Mouse (Mus musculus) adrenal gland, adult 8-10 months (tissue): ENCODE results near the gene Slc25a51. TPM values are rescaled to one million over a fixed set of nuclear protein-coding genes. Genes with fewer than 3 reads are reported as not detected.
A peak's percentile ranks its signal among the peaks of the same experiment; 100 is the strongest.
"Not testable (repeated sequence)": the region's sequence is repeated elsewhere in the genome, so short reads cannot be mapped to it uniquely, and the experiment has no call there.

Experiments
- DNase-seq: peaks from one replicate; pipeline ENCODE4 v3.0.0; 2022
- total RNA-seq, 4 experiments: library from RNA; stranded (reverse); gene quantifications; 2 replicates each; pipeline ENCODE4 v1.2.4; 2022

Slc25a51 gene
- total RNA-seq, 4 experiments from 2014 or later, result 191 to 350 (median 261) TPM

DNA sequence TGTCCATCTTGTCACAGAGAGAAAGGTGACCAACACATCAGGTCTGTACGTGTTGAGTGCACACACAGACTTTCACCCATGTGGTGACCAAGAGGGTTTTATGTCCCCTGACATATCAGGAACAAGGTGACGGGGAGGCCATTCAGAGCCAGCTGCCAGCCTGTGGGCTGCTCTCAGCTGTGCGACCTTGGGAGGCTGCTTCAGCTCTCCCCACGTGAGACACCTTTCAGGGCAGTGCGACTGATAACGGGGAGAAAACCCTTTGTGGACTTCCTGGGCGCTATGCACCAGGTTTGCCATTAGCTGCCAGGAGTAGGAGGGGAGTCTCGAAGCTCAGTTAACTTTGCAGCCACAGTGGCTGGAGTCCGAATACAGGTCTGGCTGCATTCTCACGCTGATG is 14.1 kb upstream of the Slc25a51 start:
- no peak for DNase-seq

DNA sequence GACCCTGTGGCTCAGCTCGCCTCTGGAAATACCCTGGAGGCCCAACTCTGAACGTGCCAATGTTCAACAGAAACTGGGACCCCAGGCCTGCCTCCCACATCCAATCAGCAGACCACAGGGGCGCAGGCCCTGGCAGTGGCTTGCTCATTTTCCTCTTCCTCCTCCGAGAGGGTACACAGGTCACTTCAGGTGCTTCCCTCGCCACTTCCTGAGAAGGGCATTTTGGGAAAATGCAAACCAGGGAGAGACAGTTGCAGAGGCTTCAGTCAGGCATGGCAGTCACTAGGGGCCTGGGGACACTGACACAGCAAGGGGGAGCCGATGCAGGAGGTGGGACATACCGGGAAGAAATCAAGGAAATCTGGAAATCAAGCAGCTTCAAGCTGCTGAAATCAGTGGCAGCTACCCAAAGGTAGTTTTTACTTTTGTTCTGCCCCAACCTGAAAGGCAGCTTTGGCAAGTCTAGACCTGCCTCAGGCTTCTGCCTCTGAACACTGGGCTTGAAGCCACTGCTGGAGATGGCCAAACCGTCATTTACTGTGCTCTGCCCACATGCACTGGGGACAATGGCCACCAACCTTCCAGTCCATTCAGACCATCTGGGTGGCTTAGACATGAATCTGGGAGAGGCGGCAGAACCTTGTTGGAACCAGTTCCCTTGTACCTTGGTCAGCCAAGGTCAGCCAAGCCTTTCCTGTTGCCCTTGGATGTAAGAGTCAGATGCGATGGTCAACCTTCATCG is 13.1 kb upstream of the Slc25a51 start:
- no peak for DNase-seq

DNA sequence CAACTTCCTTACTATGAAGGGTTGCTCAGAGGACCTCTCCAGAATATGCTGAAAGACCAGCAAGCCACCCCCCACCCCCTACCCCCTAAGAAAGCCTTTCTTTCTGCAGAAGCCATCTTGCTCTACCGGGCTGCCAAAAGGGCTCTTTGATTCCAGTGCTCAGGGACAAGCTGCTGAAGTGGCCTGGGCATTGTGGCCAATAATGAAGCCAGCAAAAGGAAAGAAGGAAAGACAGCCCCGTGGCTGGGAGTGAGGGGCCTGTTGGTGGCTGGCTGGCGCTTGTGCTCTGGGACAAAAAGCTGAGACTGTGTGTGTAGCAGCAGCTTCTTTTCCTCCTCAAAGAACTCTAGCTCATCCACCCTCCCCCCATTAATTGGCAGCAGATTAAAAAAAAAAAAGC is 12.2 kb upstream of the Slc25a51 start:
- no peak for DNase-seq

DNA sequence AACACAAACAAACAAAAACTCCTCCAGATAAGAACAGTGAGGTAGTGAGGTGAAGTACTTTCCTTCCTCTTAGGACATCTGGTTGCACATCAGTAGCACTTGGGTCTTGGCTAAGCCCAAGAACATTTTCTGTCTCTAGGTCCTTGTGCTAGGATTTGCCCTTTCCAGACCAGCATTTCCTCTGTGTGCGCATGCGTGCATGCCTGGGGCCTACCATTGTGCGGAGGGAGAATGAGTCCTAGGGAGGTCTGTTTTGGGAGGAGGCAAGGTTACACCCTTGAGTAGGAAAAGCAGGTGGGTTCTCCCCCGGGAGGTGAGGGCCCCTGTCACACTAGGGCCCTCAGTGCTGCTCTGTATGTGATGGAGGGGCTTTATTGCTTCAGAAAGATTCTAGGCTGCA is 10.5 kb upstream of the Slc25a51 start:
- no peak for DNase-seq

DNA sequence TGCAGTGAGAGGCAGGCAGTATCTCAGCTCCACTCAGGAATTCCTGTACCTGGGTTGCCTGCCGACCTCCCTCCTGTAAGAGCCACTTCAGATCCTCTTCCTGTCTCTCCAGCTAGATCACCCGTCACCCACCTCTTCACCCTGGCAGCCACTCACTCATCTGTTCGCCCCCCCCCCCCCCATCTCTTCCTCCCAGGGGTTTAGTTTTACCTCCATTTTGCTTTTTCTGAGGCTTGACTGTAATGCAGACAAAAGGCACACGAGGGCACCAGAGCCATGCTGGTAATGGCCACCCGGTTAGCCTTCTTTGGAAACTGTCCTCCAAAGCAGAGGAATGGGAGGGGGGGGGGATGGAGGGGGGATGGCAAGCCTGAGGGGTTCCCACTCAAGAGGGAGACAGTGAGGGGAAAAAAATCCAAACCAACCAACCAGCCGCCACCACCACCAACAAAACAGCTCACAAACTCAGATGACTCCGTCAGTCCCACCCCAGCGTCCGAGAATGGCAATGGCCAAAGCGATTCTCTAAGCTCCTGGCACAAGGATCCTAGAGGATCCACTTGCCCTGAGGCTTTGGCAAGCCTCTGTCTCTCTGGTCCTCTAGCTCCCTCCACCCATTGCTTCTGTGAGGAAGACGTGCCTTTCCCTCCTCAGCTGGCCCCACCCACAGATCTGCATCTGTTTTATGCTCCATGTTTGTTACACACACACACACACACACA is 9.8 kb upstream of the Slc25a51 start:
- DNase-seq, result no peak

DNA sequence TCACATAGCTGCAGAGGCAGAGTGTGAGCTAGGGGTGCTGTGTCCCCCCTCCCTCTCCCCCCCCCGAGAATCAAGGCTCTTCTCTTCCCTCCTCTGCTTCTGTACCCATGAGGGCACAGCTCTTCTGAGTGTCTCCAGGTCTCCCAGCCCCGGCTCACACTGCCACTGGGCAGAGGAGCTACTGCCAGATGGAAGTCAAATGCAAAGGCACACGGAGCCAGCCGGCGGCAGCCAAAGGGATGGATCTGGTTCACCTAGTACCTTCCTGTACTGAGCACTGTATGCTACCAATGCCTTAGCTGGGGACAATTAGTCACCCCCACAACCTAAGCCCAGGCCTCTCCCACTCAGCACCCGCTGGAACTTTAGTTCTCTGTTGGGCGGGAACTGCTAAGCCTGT is 7.7 kb upstream of the Slc25a51 start:
- no peak for DNase-seq

DNA sequence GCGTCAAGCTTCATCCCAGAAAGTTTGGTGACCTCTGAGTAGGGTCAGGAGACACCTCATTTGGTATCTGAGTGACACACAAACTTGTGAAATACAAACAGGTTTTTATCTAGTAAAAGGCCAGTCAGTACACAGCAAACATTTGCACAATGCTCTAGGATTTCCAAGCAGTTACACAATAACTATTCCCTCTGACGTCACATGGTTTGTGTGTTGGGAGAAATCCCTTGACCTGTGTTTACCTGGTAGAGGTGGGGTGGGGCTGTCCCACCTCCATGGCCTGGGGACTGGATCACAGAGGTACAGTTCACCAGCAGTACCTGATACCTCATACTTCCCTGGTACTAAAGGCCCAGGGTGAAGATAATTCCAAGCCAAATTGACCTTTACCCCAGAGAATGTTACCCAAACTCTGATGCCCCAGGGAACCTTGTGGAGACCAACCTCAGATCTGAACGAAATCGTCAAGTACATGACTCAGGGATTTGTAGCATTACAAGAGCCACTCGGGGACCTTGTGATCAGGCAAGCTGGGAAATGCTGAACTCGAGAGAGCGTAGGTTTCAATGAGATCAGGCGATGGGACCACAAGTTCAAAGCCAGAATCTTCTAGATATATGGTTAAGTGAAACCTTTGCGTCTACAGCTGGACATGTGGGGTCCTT is 5.2 kb upstream of the Slc25a51 start:
- DNase-seq, result no peak

DNA sequence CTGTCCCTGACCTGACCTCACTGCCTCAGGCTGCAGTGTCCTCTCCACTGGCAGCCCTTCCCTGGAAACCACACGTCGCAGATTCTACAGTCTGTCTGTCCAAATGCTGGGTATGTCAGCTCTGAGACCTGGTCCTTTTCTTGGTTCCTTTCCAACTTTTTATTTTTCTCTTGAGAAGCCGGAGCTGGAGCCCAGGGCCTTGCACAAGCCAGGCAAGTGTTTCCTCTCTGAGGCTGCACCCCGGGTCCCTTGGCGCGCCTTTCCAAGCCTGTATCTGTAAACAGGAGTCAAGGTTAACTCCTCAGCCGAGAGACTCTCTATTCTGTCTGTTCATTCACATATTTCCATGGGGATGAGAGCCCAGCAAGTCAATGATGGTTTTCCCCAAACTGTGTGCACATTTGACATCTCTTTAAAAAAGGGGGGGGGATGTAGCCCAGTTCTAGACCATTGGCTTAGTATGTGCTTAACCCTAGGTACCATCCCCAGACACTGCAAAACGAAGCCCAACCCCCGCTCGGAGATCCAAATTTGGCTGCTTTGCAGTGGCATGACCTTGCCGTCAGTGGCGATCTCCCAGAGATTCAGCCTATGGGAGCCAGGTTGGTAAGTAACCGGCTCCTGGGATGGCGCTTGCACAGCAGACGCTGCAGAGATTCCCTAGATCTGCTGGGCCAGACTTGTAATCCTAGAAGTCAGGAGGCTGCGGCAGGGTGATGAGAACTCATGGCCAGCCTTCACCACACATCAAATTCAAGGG is 4.0 kb upstream of the Slc25a51 start:
- DNase-seq, result no peak

DNA sequence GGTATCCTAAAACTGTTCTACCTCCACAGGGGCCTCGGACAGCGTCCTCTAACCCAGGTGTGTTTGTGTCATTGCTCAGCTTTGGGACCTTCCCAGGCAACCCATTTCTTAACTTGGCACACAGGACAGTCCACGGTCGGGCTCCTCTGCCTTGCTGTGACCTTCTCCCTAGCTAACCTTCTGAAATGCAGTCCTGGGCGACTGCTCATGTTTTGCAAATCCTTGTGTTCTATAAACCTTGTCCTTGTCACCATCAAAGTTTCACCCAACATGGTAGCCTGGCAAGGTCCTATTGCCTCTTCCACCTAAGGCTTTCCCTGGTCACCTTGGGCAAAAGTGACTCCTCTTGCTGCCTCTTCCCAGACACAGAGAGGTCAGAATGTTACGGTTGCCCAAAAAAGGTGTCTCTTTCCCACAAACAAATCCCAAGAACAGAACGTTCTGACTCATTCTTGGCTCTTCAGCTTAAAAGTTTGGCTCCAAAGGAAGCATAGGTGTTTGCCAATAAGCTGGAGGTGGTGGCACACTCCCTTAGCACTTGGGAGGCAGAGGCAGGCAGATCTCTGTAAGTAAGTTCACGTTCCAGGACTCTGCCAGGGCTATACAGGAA is 2.7 kb upstream of the Slc25a51 start:
- no peak for DNase-seq

DNA sequence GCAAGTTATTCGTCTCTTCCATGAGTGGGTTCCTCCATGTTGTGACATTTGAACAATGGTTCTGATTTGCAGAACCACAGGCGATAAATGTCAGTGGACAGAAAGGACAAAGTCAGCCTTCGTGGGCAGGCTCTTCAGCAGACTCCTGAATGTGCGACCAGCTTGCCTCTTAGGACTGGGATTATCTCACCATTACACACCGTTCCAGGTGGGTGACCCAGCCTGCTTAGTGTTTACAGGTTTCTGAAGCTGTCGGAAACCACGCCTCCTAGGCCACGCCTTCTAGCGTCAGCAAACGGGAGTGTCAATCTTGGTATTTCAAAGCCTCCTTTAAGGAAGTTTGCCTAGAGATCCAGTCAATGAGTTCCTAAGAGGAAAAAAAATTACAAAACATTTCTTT is 704 bp upstream of the Slc25a51 start:
- peak; percentile 71 for DNase-seq

DNA sequence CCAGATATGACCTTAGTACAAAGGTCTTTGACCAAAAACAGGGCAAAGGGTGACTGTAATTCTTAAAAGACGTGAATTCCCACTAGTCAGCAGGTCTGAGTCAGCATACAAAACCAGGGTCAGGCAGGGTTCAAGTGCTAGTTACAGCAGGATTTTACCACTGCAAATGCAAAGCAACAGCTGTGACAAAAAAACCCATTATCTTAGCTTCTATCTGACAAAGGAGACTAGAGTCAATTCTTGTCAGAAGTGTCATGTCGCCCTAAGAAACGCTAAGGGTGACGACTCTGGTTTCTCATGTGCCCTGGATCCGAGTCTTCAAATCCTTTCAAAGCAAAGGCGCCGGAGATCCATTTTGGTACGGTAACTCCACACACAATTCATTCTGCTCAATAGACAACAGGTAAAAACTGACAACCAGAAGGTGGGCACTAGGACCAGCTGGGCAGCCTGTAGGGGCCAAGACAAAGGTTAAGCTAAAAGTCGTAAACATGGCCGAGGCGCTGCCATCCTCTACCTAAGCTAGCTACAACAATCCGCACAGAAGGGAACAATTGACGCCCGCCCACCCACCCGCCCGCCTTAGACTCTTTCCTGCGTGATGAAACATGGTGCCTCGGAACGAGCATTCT is 747 bp downstream of the Slc25a51 start:
- DNase-seq, result no peak

DNA sequence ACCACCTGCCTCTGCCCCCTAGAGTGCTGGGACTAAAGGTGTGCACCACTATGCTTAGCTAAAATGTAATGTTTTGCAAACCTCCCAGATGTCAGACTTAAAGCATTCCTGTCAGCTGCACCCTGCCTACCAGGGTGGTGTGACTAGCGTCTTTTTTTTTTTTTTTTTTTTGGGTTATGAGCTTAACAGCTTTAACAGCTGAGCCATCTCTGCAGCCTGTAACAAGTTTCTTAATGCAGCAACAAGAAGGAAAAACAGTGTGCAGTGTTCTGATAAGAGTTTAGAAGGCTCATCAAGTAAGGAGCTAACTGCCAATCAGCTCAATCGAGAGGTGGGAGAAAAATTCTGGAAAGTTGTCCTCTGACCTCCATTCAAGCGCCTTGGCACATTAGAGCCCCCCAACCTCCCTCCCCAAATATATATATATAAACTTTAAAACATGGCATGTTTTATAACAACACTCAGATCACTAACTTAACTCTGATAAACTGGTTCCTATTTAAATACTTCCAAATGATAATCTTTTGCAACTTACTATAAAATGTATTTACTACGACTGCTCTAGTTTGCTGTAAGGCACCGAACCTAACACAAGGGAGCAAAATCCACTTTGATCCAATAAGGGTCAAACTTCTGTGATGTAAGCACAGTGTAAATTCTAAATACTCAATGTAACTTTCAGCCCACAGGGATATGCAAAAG is 1.4 kb downstream of the Slc25a51 start:
- no peak for DNase-seq

DNA sequence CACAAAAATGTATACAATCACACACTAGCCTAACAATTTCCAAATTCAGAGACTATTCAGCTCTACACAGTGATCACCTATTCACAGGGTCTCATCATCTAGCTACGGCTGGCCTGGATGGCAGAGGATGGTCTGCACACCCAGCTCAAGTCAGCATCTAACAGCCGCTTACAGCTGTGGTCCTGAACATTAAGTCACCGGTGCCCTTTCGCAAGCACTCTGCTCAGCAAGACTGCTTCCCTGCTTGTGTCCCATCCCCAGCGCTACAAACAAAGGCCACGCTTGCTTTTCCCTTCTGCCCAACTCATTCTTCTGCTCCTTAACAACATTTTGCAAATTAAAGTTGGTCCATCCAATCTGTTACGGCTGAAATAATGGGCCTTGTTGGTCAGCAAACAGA is 2.2 kb downstream of the Slc25a51 start:
- DNase-seq, result no peak

DNA sequence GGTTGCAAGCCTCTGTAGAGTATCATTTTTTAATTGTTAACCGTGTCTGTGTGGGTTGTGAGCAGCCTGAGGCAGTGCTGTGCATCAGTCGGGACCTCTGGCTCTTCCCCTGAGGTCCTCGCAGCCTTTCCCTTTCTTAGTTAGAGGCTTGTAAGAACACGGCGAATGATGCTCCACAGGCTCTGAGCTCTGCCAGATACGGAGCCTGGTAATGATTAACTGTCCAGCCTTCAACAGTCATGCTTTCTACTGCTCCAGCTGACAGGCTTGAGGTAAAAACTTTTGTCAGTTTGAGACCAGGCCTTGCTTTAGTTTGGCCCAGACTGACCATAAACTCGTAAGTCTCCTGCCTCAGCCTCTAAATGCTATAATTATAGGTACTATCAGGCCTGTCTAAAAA is 3.3 kb downstream of the Slc25a51 start:
- no peak for DNase-seq

DNA sequence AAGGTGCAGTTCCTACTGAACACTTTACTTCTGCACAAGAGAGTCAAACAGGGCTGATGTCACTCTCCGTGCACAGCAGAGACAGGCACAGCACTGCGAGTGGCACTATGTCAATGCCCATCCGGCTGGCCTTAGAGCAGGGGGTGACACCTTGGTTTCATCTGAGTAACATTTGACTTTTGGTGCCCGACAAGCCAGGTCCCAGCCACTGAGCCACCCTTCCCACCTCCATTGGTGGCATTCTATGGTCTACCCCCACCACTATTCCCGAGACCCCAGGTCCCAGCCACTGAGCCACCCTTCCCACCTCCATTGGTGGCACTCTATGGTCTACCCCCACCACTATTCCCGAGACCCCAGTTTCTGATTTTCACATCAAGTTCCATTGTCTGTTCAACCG is 4.5 kb downstream of the Slc25a51 start:
- DNase-seq, result no peak

DNA sequence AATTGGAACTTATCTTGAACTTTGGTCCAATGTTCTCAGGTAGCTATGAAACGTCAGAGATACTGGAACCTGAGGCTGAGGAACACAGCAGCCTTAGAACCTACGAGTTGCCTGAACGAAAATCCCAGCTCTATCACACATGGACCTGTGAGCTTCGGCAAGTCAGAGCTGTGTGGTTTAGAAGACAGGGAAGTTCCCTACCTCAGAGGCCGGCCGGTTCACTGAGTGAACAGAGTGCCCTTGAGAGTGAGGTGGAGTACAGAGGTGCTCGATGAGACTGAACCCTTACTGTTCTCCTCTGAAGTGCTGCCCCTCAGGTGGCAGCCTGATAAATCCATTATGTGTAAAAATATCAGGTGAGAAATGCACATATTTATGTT is 5.1 kb downstream of the Slc25a51 start:
- DNase-seq, result no peak

DNA sequence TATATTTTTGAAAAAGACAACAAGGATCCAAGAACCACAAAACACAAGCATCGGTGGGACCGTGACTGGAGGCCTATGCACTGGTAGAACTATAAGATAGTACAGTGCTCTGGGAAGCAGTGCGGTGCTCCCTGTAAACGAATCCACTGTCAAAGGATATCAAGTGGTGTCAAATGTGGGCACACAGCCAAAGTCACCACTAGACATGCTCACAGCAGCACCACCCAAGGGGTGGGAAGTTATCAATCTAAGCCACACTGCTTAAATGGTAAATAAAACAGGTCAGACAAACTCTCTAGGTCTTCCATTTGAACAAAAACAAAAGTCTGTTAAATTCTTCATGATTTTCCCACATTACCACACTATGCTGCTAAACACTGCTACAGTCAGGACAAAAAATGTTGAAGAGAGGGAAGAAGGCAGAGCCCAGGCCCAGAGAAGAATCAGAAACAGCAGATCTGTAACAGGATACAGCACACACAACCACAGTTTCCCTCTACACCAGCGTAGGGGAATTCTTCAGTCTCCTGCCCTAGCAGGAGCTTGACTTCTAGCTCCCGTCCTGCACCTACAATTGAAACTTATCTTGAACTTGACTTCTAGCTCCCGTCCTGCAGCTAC is 5.6 kb downstream of the Slc25a51 start:
- DNase-seq, result no peak

DNA sequence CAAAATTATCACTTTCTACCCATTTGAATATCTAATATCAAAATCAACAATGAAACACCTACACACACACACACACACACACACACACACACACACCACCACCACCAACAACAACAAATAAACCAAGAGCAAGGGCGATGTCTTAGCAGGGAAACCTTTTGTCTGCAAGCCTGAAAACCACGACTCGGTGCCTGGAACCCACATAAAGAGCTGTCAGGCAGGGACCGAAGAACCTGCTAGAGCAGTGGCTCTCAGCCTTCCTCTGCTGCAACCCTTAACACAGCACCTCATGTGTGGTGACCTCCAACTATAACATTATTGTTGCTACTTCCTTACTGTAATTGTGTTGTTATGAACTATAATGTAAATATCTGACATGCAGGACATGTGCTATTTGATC is 6.3 kb downstream of the Slc25a51 start:
- DNase-seq, result no peak

DNA sequence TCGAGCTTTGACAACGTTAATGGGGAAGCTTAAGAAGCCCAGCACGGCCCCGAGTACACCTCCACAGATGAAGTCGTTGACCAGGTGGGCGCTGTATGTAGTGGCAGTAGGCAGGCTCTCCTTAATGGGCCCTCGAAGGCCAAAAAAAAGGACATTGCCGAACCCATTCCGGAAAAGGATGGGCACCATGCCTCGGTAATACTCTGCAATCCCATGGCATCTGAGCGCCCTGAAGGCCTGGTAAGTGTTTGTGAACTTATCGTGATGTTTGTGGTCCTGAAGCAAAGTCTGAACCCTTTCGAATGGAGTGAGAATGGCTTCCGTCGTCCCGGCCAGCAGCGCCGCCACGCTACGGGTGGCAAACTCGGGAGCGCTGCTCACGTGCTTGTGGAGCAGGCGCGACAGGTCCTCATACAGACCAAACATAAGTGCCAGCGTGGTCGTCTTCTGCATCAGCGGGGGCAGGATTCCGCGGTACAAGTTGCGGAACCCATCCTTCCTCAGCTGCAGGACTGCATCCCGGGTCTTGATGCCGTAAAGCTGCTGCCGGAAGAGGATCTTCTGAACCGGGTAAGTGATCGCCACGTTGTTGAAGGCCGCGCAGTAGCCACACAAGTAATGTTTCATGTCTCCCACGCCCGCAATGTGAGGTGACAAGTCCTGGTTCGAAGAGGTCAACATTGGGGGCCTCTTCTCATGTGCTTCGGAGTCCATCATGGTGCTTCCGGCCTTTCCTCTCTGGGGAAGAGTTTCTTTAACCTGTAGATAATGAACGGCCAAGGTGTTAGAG is 8.9 kb downstream of the Slc25a51 start:
- no peak for DNase-seq

DNA sequence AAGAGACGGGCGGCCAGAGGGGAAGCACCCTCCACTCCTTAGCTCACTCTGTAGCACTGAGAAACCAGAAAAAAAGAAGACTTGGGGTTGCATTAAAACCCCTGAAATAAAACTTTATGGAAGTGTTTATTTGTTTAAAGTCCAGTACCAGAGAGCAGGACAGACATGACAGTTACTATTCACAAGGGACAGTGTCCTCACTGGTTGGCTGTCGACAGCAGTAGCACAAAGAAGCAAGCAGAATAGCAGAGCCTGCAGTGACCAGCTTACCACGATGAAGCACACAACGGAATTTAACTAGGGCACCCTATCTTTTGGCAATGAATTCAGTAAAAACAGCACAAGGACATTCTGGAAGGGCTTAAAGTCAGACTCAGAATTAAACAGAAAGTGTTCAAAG is 10.3 kb downstream of the Slc25a51 start:
- not testable (repeated sequence) for DNase-seq
